Mouse (Mus musculus): Measurements from ENCODE around the gene Gna14. TPM values are rescaled to one million over a fixed set of nuclear protein-coding genes. Genes with fewer than 3 reads are reported as not detected.

The Gna14 gene
- total RNA-seq, 2 experiments from 2014 or later = 0.46 to 0.91 TPM

GRCm38 (mm10) chr19:16579656-16580260 is 144.2 kb downstream of the Gna14 start:
- DNase-seq = no peak
- intact Hi-C loops (cut with DNase I) = no loop called here

GRCm38 (mm10) chr19:16580501-16580900 is 144.9 kb downstream of the Gna14 start:
- intact Hi-C loops (cut with DNase I) = no loop called here
- no peak for DNase-seq

GRCm38 (mm10) chr19:16584546-16584945 is 149.0 kb downstream of the Gna14 start:
- DNase-seq = no peak
- intact Hi-C loops (cut with DNase I) = no loop called here

GRCm38 (mm10) chr19:16585379-16585778 is 149.8 kb downstream of the Gna14 start:
- DNase-seq = no peak
- intact Hi-C loops (cut with DNase I) = no loop called here

GRCm38 (mm10) chr19:16593256-16593974 is 157.9 kb downstream of the Gna14 start:
- intact Hi-C loops (cut with DNase I) = loop anchor here (10.0 kb wide), 2 partner anchors 159 to 469 kb away; partner anchors contain the start of gene Gna14
- DNase-seq = no peak

- intact Hi-C loops (cut with DNase I) = loop anchor here (10.0 kb wide), 2 partner anchors 159 to 469 kb away; partner anchors contain the start of gene Gna14
- DNase-seq = no peak
These were observed 158.4 kb downstream of the Gna14 start for GRCm38 (mm10) chr19:16593975-16594317.

- no peak for DNase-seq
- intact Hi-C loops (cut with DNase I) = loop anchor here (5.0 to 10.0 kb wide), 3 partner anchors 162 to 472 kb away; partner anchors contain the start of gene Gna14
These were observed 161.7 kb downstream of the Gna14 start for GRCm38 (mm10) chr19:16597216-16597615.

GRCm38 (mm10) chr19:16598653-16599297 is 163.2 kb downstream of the Gna14 start:
- DNase-seq = no peak

GRCm38 (mm10) chr19:16599298-16599970 is 163.9 kb downstream of the Gna14 start:
- intact Hi-C loops (cut with DNase I) = loop anchor here (2.0 to 10.0 kb wide), 4 partner anchors 165 to 535 kb away; partner anchors contain the start of gene Gna14
- DNase-seq = peak in 1 of 2 experiments; percentile 56

More at GRCm38 (mm10) chr19:16598653-16599297, 163.2 kb downstream of the Gna14 start:
- intact Hi-C loops (cut with DNase I) = loop anchor here (2.0 to 10.0 kb wide), 4 partner anchors 164 to 534 kb away; partner anchors contain the start of gene Gna14

GRCm38 (mm10) chr19:16602026-16602425 is 166.5 kb downstream of the Gna14 start:
- intact Hi-C loops (cut with DNase I) = no loop called here

GRCm38 (mm10) chr19:16607634-16608033 is 172.1 kb downstream of the Gna14 start:
- intact Hi-C loops (cut with DNase I) = no loop called here
- DNase-seq = no peak

More at GRCm38 (mm10) chr19:16602026-16602425, 166.5 kb downstream of the Gna14 start:
- no peak for DNase-seq

GRCm38 (mm10) chr19:16623154-16623553 is 187.6 kb downstream of the Gna14 start:
- intact Hi-C loops (cut with DNase I) = no loop called here

GRCm38 (mm10) chr19:16624994-16625393 is 189.4 kb downstream of the Gna14 start:
- intact Hi-C loops (cut with DNase I) = no loop called here
- DNase-seq = no peak

More at GRCm38 (mm10) chr19:16623154-16623553, 187.6 kb downstream of the Gna14 start:
- DNase-seq = no peak

GRCm38 (mm10) chr19:16625610-16626395 is 190.2 kb downstream of the Gna14 start:
- intact Hi-C loops (cut with DNase I) = no loop called here
- no peak for DNase-seq

Data from gastrocnemius, postnatal 36 days (tissue).